Mouse (Mus musculus) stomach, embryonic 14.5 days (tissue): ENCODE data around the gene Gm39653. TPM values are rescaled to one million over a fixed set of nuclear protein-coding genes. Genes with fewer than 3 reads are reported as not detected.

ENCODE experiments used
- ATAC-seq: fragments of 200-750 bp; cut with Nextera tagmentation; 2 replicates; pipeline ENCODE4 v1.8.0; 2017; ENCODE audit warnings: low read depth, moderate TSS enrichment; ENCODE audit not compliant: insufficient number of reproducible peaks, insufficient read depth, low FRiP score
- H3K27ac ChIP-seq: fragments of 300-500 bp; sonication (generic); 2 replicates; pipeline ENCODE4 v1.5.1; 2014; ENCODE audit warnings: mild to moderate bottlenecking, low read length, moderate library complexity, mixed read lengths
- H3K27me3 ChIP-seq: fragments of 300-500 bp; sonication (generic); 2 replicates; pipeline ENCODE4 v1.6.1; 2014; ENCODE audit warnings: low read length, control low read depth, mixed read lengths; ENCODE audit not compliant: control insufficient read depth, insufficient read depth
- H3K36me3 ChIP-seq: fragments of 300-500 bp; sonication (generic); 2 replicates; pipeline ENCODE4 v1.6.1; 2014; ENCODE audit warnings: mild to moderate bottlenecking, control low read depth, low read length, moderate library complexity, mixed read lengths; ENCODE audit not compliant: control insufficient read depth, insufficient read depth
- H3K4me1 ChIP-seq: fragments of 300-500 bp; sonication (generic); 2 replicates; pipeline ENCODE4 v1.6.1; 2014; ENCODE audit warnings: low read length, control low read depth, mixed read lengths; ENCODE audit not compliant: control insufficient read depth, insufficient read depth
- H3K4me2 ChIP-seq: fragments of 300-500 bp; sonication (generic); replicated peaks from 2 replicates; pipeline ENCODE4 v1.6.1; 2014; ENCODE audit warnings: low read depth, low read length, control low read depth
- H3K4me3 ChIP-seq: fragments of 300-500 bp; sonication (generic); 2 replicates; pipeline ENCODE4 v1.5.1; 2014; ENCODE audit warnings: low read depth, low read length, control low read depth
- H3K9ac ChIP-seq: fragments of 300-500 bp; sonication (generic); replicated peaks from 2 replicates; pipeline ENCODE4 v1.6.1; 2014; ENCODE audit warnings: low read depth, mild to moderate bottlenecking, control low read depth, low read length, moderate library complexity, mixed read lengths
- H3K9me3 ChIP-seq: fragments of 300-500 bp; sonication (generic); 2 replicates; pipeline ENCODE4 v1.6.1; 2016; ENCODE audit warnings: low read depth, low read length, control low read depth; ENCODE audit not compliant: control insufficient read depth
- WGBS: fragments of 180-500 bp; shearing (Covaris S2); extraction: QIAGEN DNeasy Blood & Tissue Kit; methylation state at CpG from one replicate; pipeline ENCODE4 v1.1.7; 2014; 5-methylcytosine and 5-hydroxymethylcytosine counted together
- polyA plus RNA-seq: library from polyadenylated mRNA; unstranded; fragments of >200 nt; fragmentation: Nextera tagmentation; extraction: Ambion mirVana; gene quantifications from 2 replicates; pipeline ENCODE4 v1.2.1, GENCODE M21; 2014

Gene Gm39653
- polyA plus RNA-seq: not detected in 2 replicates

- ATAC-seq: no peak
- Histone ChIP-seq H3K4me2 (no peak within 1 kb of the TSS), H3K9me3 (no peaks in the 10 kb centered on the region), H3K4me3 (no peak within 1 kb of the TSS), H3K9ac (no peak within 1 kb of the TSS), H3K27me3 (no peaks in the 10 kb centered on the region), H3K4me1 (no peaks in the 10 kb centered on the region), H3K36me3 (no peaks in the 10 kb centered on the region), H3K27ac (no peak within 1 kb of the TSS)
- WGBS: 76% methylated on average over 3 of the region's 3 CpGs
Measured at GRCm38 (mm10) chr1:63615668-63616067, at the start of gene Gm39653. Gene Gm39653 (plus strand): TSS chr1:63615968.

- no peak overlapping the region for H3K4me3 ChIP-seq
- H3K9me3 ChIP-seq: no peaks in the 10 kb centered on the region
- no peak overlapping the region for H3K4me2 ChIP-seq
- no peak for ATAC-seq
- no peaks in the 10 kb centered on the region for H3K4me1 ChIP-seq
- no peak overlapping the region for H3K27ac ChIP-seq
- no peaks in the 10 kb centered on the region for H3K36me3 ChIP-seq
- no peaks in the 10 kb centered on the region for H3K27me3 ChIP-seq
- no peak overlapping the region for H3K9ac ChIP-seq
- WGBS: 27% methylated on average over 7 of the region's 7 CpGs
Measured at GRCm38 (mm10) chr1:63566501-63566900, 49.3 kb upstream of the Gm39653 start.

GRCm38 (mm10) chr1:63567031-63567430 lies 48.7 kb upstream of the Gm39653 start:
- no peak overlapping the region for H3K27ac ChIP-seq
- WGBS: 39% methylated on average over 4 of the region's 4 CpGs
- H3K36me3 ChIP-seq: no peaks in the 10 kb centered on the region
- H3K27me3 ChIP-seq: no peaks in the 10 kb centered on the region
- H3K4me3 ChIP-seq: no peak overlapping the region
- no peaks in the 10 kb centered on the region for H3K4me1 ChIP-seq
- H3K4me2 ChIP-seq: no peak overlapping the region
- H3K9ac ChIP-seq: no peak overlapping the region
- ATAC-seq: no peak
- no peaks in the 10 kb centered on the region for H3K9me3 ChIP-seq

GRCm38 (mm10) chr1:63572229-63572628 lies 43.5 kb upstream of the Gm39653 start:
- no peak for ATAC-seq
- 76% methylated on average over 7 of the region's 7 CpGs for WGBS
- no peak overlapping the region for H3K4me2 ChIP-seq

GRCm38 (mm10) chr1:63573432-63573831 lies 42.3 kb upstream of the Gm39653 start:
- WGBS: 45% methylated on average over 6 of the region's 6 CpGs
- Histone ChIP-seq H3K9me3 (no peaks in the 10 kb centered on the region), H3K4me1 (no peaks in the 10 kb centered on the region), H3K36me3 (no peaks in the 10 kb centered on the region), H3K9ac (no peak overlapping the region), H3K4me3 (no peak overlapping the region), H3K4me2 (no peak overlapping the region), H3K27ac (no peak overlapping the region), H3K27me3 (no peaks in the 10 kb centered on the region)
- ATAC-seq: no peak

More at GRCm38 (mm10) chr1:63572229-63572628, 43.5 kb upstream of the Gm39653 start:
- no peaks in the 10 kb centered on the region for H3K9me3 ChIP-seq
- no peaks in the 10 kb centered on the region for H3K27me3 ChIP-seq
- H3K4me3 ChIP-seq: no peak overlapping the region
- H3K4me1 ChIP-seq: no peaks in the 10 kb centered on the region
- no peak overlapping the region for H3K27ac ChIP-seq
- H3K36me3 ChIP-seq: no peaks in the 10 kb centered on the region
- H3K9ac ChIP-seq: no peak overlapping the region

GRCm38 (mm10) chr1:63573864-63574611 lies 41.7 kb upstream of the Gm39653 start:
- ATAC-seq: no peak
- Histone ChIP-seq H3K4me2 (no peak overlapping the region), H3K9ac (no peak overlapping the region), H3K36me3 (no peaks in the 10 kb centered on the region), H3K27ac (no peak overlapping the region), H3K27me3 (no peaks in the 10 kb centered on the region), H3K4me1 (no peaks in the 10 kb centered on the region), H3K4me3 (no peak overlapping the region), H3K9me3 (no peaks in the 10 kb centered on the region)
- 42% methylated on average over 12 of the region's 12 CpGs for WGBS

- no peaks in the 10 kb centered on the region for H3K36me3 ChIP-seq
- no peak for ATAC-seq
- 69% methylated on average over 5 of the region's 5 CpGs for WGBS
- no peak overlapping the region for H3K4me3 ChIP-seq
- H3K9ac ChIP-seq: no peak overlapping the region
- no peaks in the 10 kb centered on the region for H3K4me1 ChIP-seq
- H3K27ac ChIP-seq: no peak overlapping the region
- no peak overlapping the region for H3K4me2 ChIP-seq
- H3K27me3 ChIP-seq: no peaks in the 10 kb centered on the region
- H3K9me3 ChIP-seq: no peaks in the 10 kb centered on the region
Measured at GRCm38 (mm10) chr1:63576803-63577202, 39.0 kb upstream of the Gm39653 start.

GRCm38 (mm10) chr1:63579153-63579552 lies 36.6 kb upstream of the Gm39653 start:
- no peak for ATAC-seq
- Histone ChIP-seq H3K4me1 (no peaks in the 10 kb centered on the region), H3K9me3 (no peaks in the 10 kb centered on the region), H3K4me3 (no peak overlapping the region), H3K4me2 (no peak overlapping the region), H3K9ac (no peak overlapping the region), H3K36me3 (no peaks in the 10 kb centered on the region), H3K27ac (no peak overlapping the region), H3K27me3 (no peaks in the 10 kb centered on the region)
- 75% methylated on average over 8 of the region's 8 CpGs for WGBS

GRCm38 (mm10) chr1:63586869-63587268 lies 28.9 kb upstream of the Gm39653 start:
- whole genome bisulfite sequencing: 74% methylated on average over 7 of the region's 7 CpGs
- no peaks in the 10 kb centered on the region for H3K9me3 ChIP-seq
- H3K27me3 ChIP-seq: no peaks in the 10 kb centered on the region
- ATAC-seq: peak; percentile 18; the same call in 1 of the 2 replicates
- no peak overlapping the region for H3K9ac ChIP-seq
- no peak overlapping the region for H3K4me3 ChIP-seq
- H3K36me3 ChIP-seq: no peaks in the 10 kb centered on the region
- H3K4me2 ChIP-seq: no peak overlapping the region
- H3K4me1 ChIP-seq: no peaks in the 10 kb centered on the region
- H3K27ac ChIP-seq: no peak overlapping the region
